Mouse (Mus musculus) heart, postnatal 25 days (tissue): ENCODE data around the gene Rnf19b. TPM values are rescaled to one million over a fixed set of nuclear protein-coding genes. Genes with fewer than 3 reads are reported as not detected.

Experiments used
- DNase-seq: peaks from one replicate; pipeline ENCODE4 v3.0.0; 2022; ENCODE audit warnings: low spot score
- intact Hi-C: fragments of 180-260 bp; cut with DNase I; formaldehyde crosslinking; loops from one replicate; pipeline ENCODE4 v1.15.1; 2025
- total RNA-seq, 2 experiments: library from RNA; stranded (reverse); gene quantifications; 2 replicates each; pipeline ENCODE4 v1.2.3; 2021

The Rnf19b gene
- total RNA-seq, 2 experiments from 2014 or later: 21.8 to 21.9 TPM

DNA sequence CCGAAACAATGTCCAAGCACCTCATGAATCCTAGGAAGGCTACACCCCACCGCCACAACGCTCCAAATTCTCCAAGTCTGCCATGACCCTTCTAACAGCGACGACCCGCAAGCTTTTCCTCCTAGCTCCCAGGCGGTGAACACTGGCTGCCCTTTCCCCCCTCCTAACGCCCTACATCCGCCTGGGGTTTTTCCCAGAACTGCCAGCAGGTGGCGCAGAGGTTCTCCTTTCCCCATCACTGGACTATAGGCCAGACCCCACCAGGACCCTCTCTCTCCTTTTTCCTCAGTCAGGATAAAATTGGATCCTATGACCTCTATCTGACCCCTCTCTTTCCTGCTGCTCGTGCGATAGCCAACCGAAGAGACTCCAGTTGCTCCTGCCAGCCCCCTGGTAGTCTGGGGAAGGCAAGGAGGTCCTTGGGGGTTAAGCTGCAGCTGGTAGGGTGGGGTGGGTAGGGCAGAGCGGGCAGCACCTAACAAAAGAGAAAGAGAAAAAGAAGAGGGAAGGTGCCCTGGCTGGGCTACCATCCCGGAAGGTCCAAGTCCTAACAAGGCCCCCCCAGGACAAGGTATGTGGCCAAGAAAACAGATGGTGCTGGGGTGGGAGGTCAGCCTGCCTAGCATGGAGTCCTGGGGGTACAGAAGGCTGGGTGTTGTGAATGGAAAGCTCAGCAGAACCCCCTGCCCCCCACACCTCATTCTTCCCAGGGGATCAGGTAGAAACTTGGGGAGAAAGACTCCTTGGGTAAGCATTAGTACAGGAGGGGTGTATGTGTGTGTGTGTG, 76.9 kb downstream of the Rnf19b start:
- intact Hi-C loops: loop anchor here (2.0 to 10.0 kb wide), 3 partner anchors 44 to 320 kb away; no protein-coding TSS in a partner anchor
- peak; percentile 40 for DNase-seq

Other genes starting within 250 kb of the Rnf19b start
- 1 to 10 TPM; 1.2 to 1.7 TPM for gene Trim62, start 174.7 kb upstream of the Rnf19b start, total RNA-seq
- gene Azin2, start 95.8 kb upstream of the Rnf19b start, total RNA-seq: 1 to 10 TPM; 2.1 to 3.2 TPM
- gene Ak2, start 66.3 kb upstream of the Rnf19b start, total RNA-seq: 10 to 100 TPM; 72.9 to 73.9 TPM
- gene Tmem54, start 47.3 kb downstream of the Rnf19b start, total RNA-seq: not detected
- gene Hpca, start 63.8 kb downstream of the Rnf19b start, total RNA-seq: not detected
- gene Fndc5, start 78.7 kb downstream of the Rnf19b start, total RNA-seq: 100 to 1,000 TPM; 325 TPM
- 10 to 100 TPM; 12.9 to 14.1 TPM for gene S100pbp, start 131.5 kb downstream of the Rnf19b start, total RNA-seq
- gene Yars, start 131.5 kb downstream of the Rnf19b start, total RNA-seq: 10 to 100 TPM; 26.9 to 30.0 TPM
- gene C77080, start 203.1 kb downstream of the Rnf19b start, total RNA-seq: 1 to 10 TPM; 3.3 to 6.1 TPM
- gene Sync, start 229.3 kb downstream of the Rnf19b start, total RNA-seq: 10 to 100 TPM; 15.5 to 16.3 TPM